In the genomic region with DNA sequence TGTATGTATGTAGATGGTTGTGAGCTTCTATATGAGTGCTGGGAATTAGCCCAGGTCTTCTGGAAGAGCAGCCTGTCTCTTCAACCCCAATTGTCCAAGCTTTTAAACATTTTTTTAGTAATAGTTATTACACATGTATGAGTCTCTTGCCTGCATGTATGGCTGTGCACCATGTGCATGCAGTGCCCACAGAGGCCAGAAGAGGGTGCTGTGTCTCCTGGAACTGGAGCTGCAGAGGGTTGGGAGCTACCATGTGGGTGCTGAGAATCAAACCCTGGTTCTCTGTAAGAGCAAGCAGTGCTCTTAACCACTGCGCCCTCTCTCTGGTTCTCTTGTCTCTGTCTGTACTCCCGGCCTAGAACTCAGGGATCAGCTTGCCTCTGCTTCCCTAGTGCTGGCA, we compare ENCODE assay signal across 32 mouse cellular contexts. TPM values are rescaled to one million over a fixed set of nuclear protein-coding genes. Genes with fewer than 3 reads are reported as not detected.
DNase-seq lines count a peak whose midpoint lies in the region; ATAC-seq and TF ChIP-seq lines count a peak whose summit lies in the region.
"Had no signal": no experiment of that assay in that cellular context is flagged by ENCODE, and none has a peak within 500 bp of the region (broad histone marks: within the 10 kb centered on the region; RNA-seq: fewer than 3 reads in every experiment).

No protein-coding gene starts in this region.

- no peak overlapping the region for H3K4me3 ChIP-seq in forebrain, postnatal 0 days (ENCODE audit: low read depth, low read length)
- H3K4me3 ChIP-seq in forebrain, embryonic 10.5 days: no peak overlapping the region
- H3K4me3 ChIP-seq in layer of hippocampus, adult 2 months: no peak overlapping the region
- H3K4me3 ChIP-seq in lung, postnatal 0 days (ENCODE audit: low read depth, low read length): no peak overlapping the region
- H3K4me3 ChIP-seq: embryonic facial prominence, embryonic 13.5 days; erythroblast, embryonic 14.5 days; forebrain, embryonic 13.5 days; heart, embryonic 13.5 days; hindbrain, embryonic 12.5 days; liver, embryonic 15.5 days; midbrain, embryonic 13.5 days; myocyte; neural tube, embryonic 13.5 days had no signal

- H3K27me3 ChIP-seq in forebrain, postnatal 0 days (ENCODE audit: insufficient read depth, low read length): no peaks in the 10 kb centered on the region
- 0 out of 2 replicates have a peak, but pooled peaks cover 6% of the 10 kb centered on the region for H3K27me3 ChIP-seq in forebrain, embryonic 10.5 days (ENCODE audit: poor library complexity, severe bottlenecking)
- H3K27me3 ChIP-seq in lung, postnatal 0 days (replicated peaks; ENCODE audit: insufficient read depth, low read length): no peaks in the 10 kb centered on the region
- H3K27me3 ChIP-seq: embryonic facial prominence, embryonic 13.5 days; forebrain, embryonic 13.5 days; neural tube, embryonic 13.5 days had no signal

- 97% methylated on average over 2 of the region's 2 CpGs for WGBS in forebrain, postnatal 0 days
- 97% methylated on average over 2 of the region's 2 CpGs for WGBS in forebrain, embryonic 10.5 days
- 100% methylated on average over 2 of the region's 2 CpGs for WGBS in lung, postnatal 0 days

- peaks cover 20% of the 10 kb centered on the region for H3K4me1 ChIP-seq in forebrain, postnatal 0 days (ENCODE audit: insufficient read depth)
- peaks cover 33% of the 10 kb centered on the region for H3K4me1 ChIP-seq in forebrain, embryonic 10.5 days
- no peaks in the 10 kb centered on the region for H3K4me1 ChIP-seq in lung, postnatal 0 days (ENCODE audit: insufficient read depth, low read depth, low read length)
- H3K4me1 ChIP-seq: liver, embryonic 15.5 days had no signal

- peak; percentile 29 for TF ChIP-seq CTCF in forebrain, postnatal 0 days (IDR thresholded peaks at IDR 0.05; ENCODE audit: low read depth)
- TF ChIP-seq CTCF in layer of hippocampus, adult 2 months (conservative IDR thresholded peaks at IDR 0.05): peak; percentile 44
- TF ChIP-seq CTCF in lung, postnatal 0 days (IDR thresholded peaks at IDR 0.05): peak; percentile 34; the same call in 1 of the 2 replicates

- no peaks in the 10 kb centered on the region for H3K36me3 ChIP-seq in forebrain, postnatal 0 days (ENCODE audit: insufficient read depth)
- no peaks in the 10 kb centered on the region for H3K36me3 ChIP-seq in forebrain, embryonic 10.5 days (replicated peaks)
- no peaks in the 10 kb centered on the region for H3K36me3 ChIP-seq in lung, postnatal 0 days (ENCODE audit: insufficient read depth, low read length)
- H3K36me3 ChIP-seq: embryonic facial prominence, embryonic 13.5 days; heart, embryonic 13.5 days; hindbrain, embryonic 12.5 days; liver, embryonic 15.5 days; midbrain, embryonic 13.5 days; neural tube, embryonic 13.5 days had no signal

- no peak overlapping the region for H3K27ac ChIP-seq in forebrain, postnatal 0 days (ENCODE audit: low read depth, low read length)
- H3K27ac ChIP-seq in forebrain, embryonic 10.5 days: no peak overlapping the region
- no peak overlapping the region for H3K27ac ChIP-seq in layer of hippocampus, adult 2 months
- no peak overlapping the region for H3K27ac ChIP-seq in lung, postnatal 0 days (ENCODE audit: low read length)
- H3K27ac ChIP-seq: embryonic facial prominence, embryonic 13.5 days; forebrain, embryonic 13.5 days; heart, embryonic 13.5 days; hindbrain, embryonic 12.5 days; liver, embryonic 15.5 days; midbrain, embryonic 13.5 days; neural tube, embryonic 13.5 days had no signal

- no peaks in the 10 kb centered on the region for H3K9me3 ChIP-seq in forebrain, postnatal 0 days (ENCODE audit: low read length)
- H3K9me3 ChIP-seq in forebrain, embryonic 10.5 days: peaks cover 4% of the 10 kb centered on the region; the same call in 1 of the 2 replicates
- no peaks in the 10 kb centered on the region for H3K9me3 ChIP-seq in lung, postnatal 0 days (ENCODE audit: low read length)
- H3K9me3 ChIP-seq: hindbrain, embryonic 12.5 days; midbrain, embryonic 13.5 days; neural tube, embryonic 13.5 days had no signal

- no peak for ATAC-seq in forebrain, postnatal 0 days
- no peak for ATAC-seq in lung, postnatal 0 days
- ATAC-seq: activated CD4-positive, CD25-positive, alpha-beta regulatory T cell, adult 4 months; forebrain, embryonic 13.5 days; inflammation-experienced regulatory T-cells, adult 6 months; midbrain, embryonic 13.5 days; Patski had no signal

- no peak overlapping the region for H3K4me2 ChIP-seq in forebrain, postnatal 0 days (ENCODE audit: low read depth)
- no peak overlapping the region for H3K4me2 ChIP-seq in lung, postnatal 0 days (replicated peaks; ENCODE audit: low read depth, low read length)
- H3K4me2 ChIP-seq: embryonic facial prominence, embryonic 13.5 days; forebrain, embryonic 13.5 days; heart, embryonic 13.5 days; hindbrain, embryonic 12.5 days; liver, embryonic 15.5 days; midbrain, embryonic 13.5 days; neural tube, embryonic 13.5 days had no signal

- intact Hi-C loops in gastrocnemius, postnatal 36 days (cut with DNase I): no loop called here

- DNase-seq in forebrain, postnatal 0 days: no peak
- no peak for DNase-seq in forebrain, embryonic 10.5 days (ENCODE audit: extremely low spot score, low spot score)
- DNase-seq in layer of hippocampus, adult 2 months (ENCODE audit: low spot score in 2 of 2): no peak
- no peak for DNase-seq in layer of hippocampus, postnatal 14 days (ENCODE audit: low spot score in 2 of 2)
- DNase-seq in lung, postnatal 0 days (ENCODE audit: low spot score): no peak
- no peak for DNase-seq in lung, postnatal 14 days
- peak; percentile 38 for DNase-seq in ZHBTc4 (ENCODE audit: low read depth, low spot score)
- DNase-seq in gastrocnemius, postnatal 36 days: no peak
- DNase-seq: adrenal gland, adult 8-10 months; cerebellum, adult 2 months; cerebellum, postnatal 25 days; gastrocnemius, postnatal 10 days; heart, adult 11 months; heart, postnatal 14 days; kidney, adult 9 months; kidney, postnatal 4 days; lung, postnatal 10 days; thymus, adult 18-20 months; thymus, postnatal 36 days had no signal

- no peak for TF ChIP-seq EP300 in lung, postnatal 0 days (IDR thresholded peaks at IDR 0.05)

- no peak overlapping the region for H3K9ac ChIP-seq in forebrain, postnatal 0 days
- H3K9ac ChIP-seq in lung, postnatal 0 days (replicated peaks; ENCODE audit: low read depth): no peak overlapping the region
- H3K9ac ChIP-seq: embryonic facial prominence, embryonic 13.5 days; forebrain, embryonic 13.5 days; heart, embryonic 13.5 days; hindbrain, embryonic 12.5 days; liver, embryonic 15.5 days; midbrain, embryonic 13.5 days; neural tube, embryonic 13.5 days had no signal

RNA-seq across cellular contexts. Expression of a gene that starts 15.8 kb away (rescaled TPM):
- total RNA-seq in forebrain, postnatal 0 days (2014; rRNA removed): 30.2 and 32.6 TPM in 2 replicates
- 13.5 and 25.0 TPM in 2 replicates for polyA plus RNA-seq in forebrain, postnatal 0 days (2015; fragmentation: Nextera tagmentation; extraction: Ambion mirVana)
- 0.94 and 1.3 TPM in 2 replicates for polyA plus RNA-seq in forebrain, embryonic 10.5 days (2016; fragmentation: Nextera tagmentation; extraction: Ambion mirVana)
- 100 to 1,000 TPM; 257 to 313 TPM for total RNA-seq in layer of hippocampus, adult 2 months (2021)
- 100 to 1,000 TPM; 319 to 359 TPM for total RNA-seq in layer of hippocampus, postnatal 14 days (2021)
- 0.94 and 1.3 TPM in 2 replicates for polyA plus RNA-seq in lung, postnatal 0 days (2015; fragmentation: Nextera tagmentation; extraction: Ambion mirVana)
- under 1 TPM in 1 of 2 experiments, not detected in 1; 0.23 TPM for total RNA-seq in gastrocnemius, postnatal 36 days (2021)

RNA-seq across cellular contexts. Expression of a gene that starts 25.2 kb away (rescaled TPM):
- total RNA-seq in forebrain, postnatal 0 days (2014; rRNA removed): 0.71 and 5.0 TPM in 2 replicates
- 0.89 and 0.96 TPM in 2 replicates for polyA plus RNA-seq in forebrain, postnatal 0 days (2015; fragmentation: Nextera tagmentation; extraction: Ambion mirVana)
- 2.2 and 2.7 TPM in 2 replicates for polyA plus RNA-seq in forebrain, embryonic 10.5 days (2016; fragmentation: Nextera tagmentation; extraction: Ambion mirVana)
- total RNA-seq in layer of hippocampus, adult 2 months (2021): 1 to 10 TPM; 2.0 to 2.8 TPM
- 1 to 10 TPM; 2.2 to 2.9 TPM for total RNA-seq in layer of hippocampus, postnatal 14 days (2021)
- 18.3 TPM in 2 replicates for polyA plus RNA-seq in lung, postnatal 0 days (2015; fragmentation: Nextera tagmentation; extraction: Ambion mirVana)
- 1 to 10 TPM; 2.8 to 3.0 TPM for total RNA-seq in gastrocnemius, postnatal 36 days (2021)
- total RNA-seq: megakaryocyte, adult 5-6 weeks had no signal
- polyA plus RNA-seq: activated CD4-positive, CD25-positive, alpha-beta regulatory T cell, adult 4 months had no signal

RNA-seq across cellular contexts. Expression of a gene that starts 30.8 kb away (rescaled TPM):
- 2,315 and 2,714 TPM in 2 replicates for total RNA-seq in forebrain, postnatal 0 days (2014; rRNA removed)
- 944 and 1,242 TPM in 2 replicates for polyA plus RNA-seq in forebrain, postnatal 0 days (2015; fragmentation: Nextera tagmentation; extraction: Ambion mirVana)
- 1,382 and 1,410 TPM in 2 replicates for polyA plus RNA-seq in forebrain, embryonic 10.5 days (2016; fragmentation: Nextera tagmentation; extraction: Ambion mirVana)
- total RNA-seq in layer of hippocampus, adult 2 months (2021): 100 to 1,000 TPM; 418 to 466 TPM
- total RNA-seq in layer of hippocampus, postnatal 14 days (2021): 100 to 1,000 TPM; 390 to 435 TPM
- 1,019 and 1,086 TPM in 2 replicates for polyA plus RNA-seq in lung, postnatal 0 days (2015; fragmentation: Nextera tagmentation; extraction: Ambion mirVana)
- 100 to 1,000 TPM; 328 to 417 TPM for total RNA-seq in gastrocnemius, postnatal 36 days (2021)

RNA-seq across cellular contexts. Expression of a gene that starts 53.1 kb away (rescaled TPM):
- total RNA-seq in forebrain, postnatal 0 days (2014; rRNA removed): 0.15 and 0.57 TPM in 2 replicates
- 0.23 and 0.46 TPM in 2 replicates for polyA plus RNA-seq in forebrain, postnatal 0 days (2015; fragmentation: Nextera tagmentation; extraction: Ambion mirVana)
- 10.1 and 11.4 TPM in 2 replicates for polyA plus RNA-seq in forebrain, embryonic 10.5 days (2016; fragmentation: Nextera tagmentation; extraction: Ambion mirVana)
- under 1 TPM in 1 of 2 experiments, not detected in 1; 0.37 TPM for total RNA-seq in layer of hippocampus, adult 2 months (2021)
- total RNA-seq in layer of hippocampus, postnatal 14 days (2021): under 1 TPM; 0.50 to 0.71 TPM
- polyA plus RNA-seq in lung, postnatal 0 days (2015; fragmentation: Nextera tagmentation; extraction: Ambion mirVana): 98.1 and 104 TPM in 2 replicates
- total RNA-seq in gastrocnemius, postnatal 36 days (2021): 10 to 100 TPM; 11.7 to 14.6 TPM
- polyA plus RNA-seq: activated CD4-positive, CD25-positive, alpha-beta regulatory T cell, adult 4 months; erythroblast, embryonic 14.5 days; forebrain, embryonic 13.5 days; inflammation-experienced regulatory T-cells, adult 6 months; midbrain, embryonic 13.5 days; Patski had no signal

Comparison
In these comparisons a context has a peak if more than half of its experiments do, and no peak if none do; other contexts are left out.
1. RNA of a gene that starts 15.8 kb away (total RNA-seq): 319 to 359 TPM in layer of hippocampus, postnatal 14 days, 257 to 313 TPM in layer of hippocampus, adult 2 months and 30.2 to 32.6 TPM in forebrain, postnatal 0 days; 0.23 TPM in gastrocnemius, postnatal 36 days; every median in the first group is over 10 times any median in the second.
2. Peak in every context shown above with its lines, with median percentiles within 50 percentile points of each other: CTCF ChIP-seq.